Mouse (Mus musculus) kidney, adult 2 months (tissue): ENCODE results near the gene Klhdc2.

Experiments
- CTCF ChIP-seq: fragments of 200-500 bp; conservative IDR thresholded peaks from 2 replicates; pipeline ENCODE4 v1.5.1; 2011; ENCODE audit warnings: low read depth, mild to moderate bottlenecking, control low read depth, low read length, moderate library complexity, mixed read lengths; ENCODE audit not compliant: insufficient read depth, insufficient read length
- POLR2A ChIP-seq: fragments of 200-500 bp; IDR thresholded peaks from one replicate; pipeline ENCODE4 v1.6.1; 2011; ENCODE audit warnings: low read depth, low read length, control low read depth

DNA sequence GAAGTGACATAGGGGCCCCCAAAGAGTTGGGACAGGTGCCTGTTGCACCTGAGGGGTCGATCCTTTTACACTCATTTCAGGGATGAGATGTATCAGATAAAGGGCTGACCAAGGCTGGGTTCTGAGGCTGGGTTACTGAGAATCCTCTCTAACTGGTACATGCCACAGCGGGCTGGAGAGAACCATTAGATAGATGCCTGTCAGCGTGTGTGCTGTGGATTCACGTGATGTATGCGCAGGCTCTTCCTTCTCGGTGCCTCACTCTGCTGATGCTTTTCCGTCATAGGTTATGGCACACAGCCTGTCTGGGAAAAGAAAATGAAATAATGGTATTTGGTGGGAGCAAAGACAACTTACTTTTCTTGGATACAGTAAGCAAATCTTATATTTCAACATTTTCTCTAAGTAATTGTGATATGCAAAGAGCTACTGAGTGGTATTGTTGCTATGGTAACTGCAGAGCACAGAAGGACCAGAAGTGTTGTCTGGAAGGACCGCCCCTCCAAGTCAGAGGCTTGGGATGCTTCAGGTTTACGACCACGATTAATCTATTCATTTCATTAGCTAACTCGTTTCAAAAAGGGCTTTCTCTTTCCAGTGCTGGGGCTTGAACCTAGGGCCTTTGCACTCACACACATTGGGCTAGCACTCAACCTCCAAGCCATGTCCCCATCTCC lies 28.4 kb upstream of the Klhdc2 start:
- no peak for TF ChIP-seq CTCF
- no peak for TF ChIP-seq POLR2A
